Mouse (Mus musculus): Measurements from ENCODE around the gene Rfxap.
A peak's percentile ranks its signal among the peaks of the same experiment; 100 is the strongest.
"Not testable (repeated sequence)": the region's sequence is repeated elsewhere in the genome, so short reads cannot be mapped to it uniquely, and the experiment has no call there.

Gene Rfxap

DNA sequence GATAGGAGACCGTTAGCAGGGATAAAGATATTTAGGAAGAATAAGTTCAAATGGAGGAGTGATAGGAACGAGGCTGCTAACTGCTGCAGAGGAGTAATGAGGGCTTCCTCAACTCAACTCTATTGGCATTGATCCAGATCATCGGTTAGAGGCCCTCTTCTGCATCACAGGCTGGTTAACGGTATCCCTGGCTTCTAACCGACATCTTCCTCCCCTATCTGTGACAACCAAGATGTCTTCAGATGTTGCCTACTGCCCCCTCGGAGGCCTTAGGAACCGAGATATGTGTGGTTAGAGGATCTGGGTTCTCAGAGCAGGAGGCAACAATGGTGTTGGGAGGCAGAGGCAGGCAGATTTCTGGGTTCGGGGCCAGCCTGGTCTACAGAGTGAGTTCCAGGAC, 39.0 kb downstream of the Rfxap start:
- no peak for DNase-seq (ENCODE audit: inconsistent age in 2 of 2, low spot score in 1 of 2)

DNA sequence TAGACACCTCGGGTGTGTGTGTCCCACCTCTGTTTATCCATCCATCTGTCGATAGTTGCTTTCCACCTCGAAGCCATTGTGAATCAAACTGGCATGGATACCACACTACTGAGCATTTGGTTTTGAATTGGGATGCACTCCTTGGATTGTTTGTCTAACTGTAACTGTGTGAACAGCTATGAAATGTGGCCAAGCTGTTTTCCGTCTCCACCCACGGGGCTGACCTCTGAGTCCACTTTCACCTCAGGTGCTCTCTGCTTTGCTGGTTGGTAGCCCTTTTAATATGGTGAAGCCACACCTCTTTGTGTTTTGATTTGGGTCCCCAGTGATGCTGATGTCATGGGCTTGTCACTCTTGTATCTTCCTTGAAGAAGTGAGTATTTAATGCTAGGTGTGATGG, 40.8 kb downstream of the Rfxap start:
- no peak for DNase-seq (ENCODE audit: inconsistent age in 2 of 2, low spot score in 1 of 2)

DNA sequence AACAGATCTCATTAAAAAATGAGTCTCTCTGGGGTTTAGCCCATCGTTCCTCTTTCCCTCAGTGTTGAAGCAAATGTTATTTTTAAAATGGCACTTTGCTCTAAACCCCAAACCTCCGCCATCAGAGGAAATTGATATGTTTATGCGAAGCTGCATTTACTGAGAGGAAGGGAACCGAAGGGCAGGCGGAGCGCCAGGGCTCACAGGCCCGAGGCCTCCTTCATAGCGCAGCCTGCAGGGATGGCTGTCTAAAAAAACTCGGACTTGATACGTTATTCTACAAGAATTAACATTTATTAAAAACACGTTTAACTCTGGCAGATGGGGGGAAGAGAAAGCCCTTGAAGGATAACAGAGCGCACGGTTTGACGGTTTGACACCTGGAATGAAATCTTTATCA, 41.6 kb downstream of the Rfxap start:
- no peak for DNase-seq (ENCODE audit: inconsistent age in 2 of 2, low spot score in 1 of 2)

DNA sequence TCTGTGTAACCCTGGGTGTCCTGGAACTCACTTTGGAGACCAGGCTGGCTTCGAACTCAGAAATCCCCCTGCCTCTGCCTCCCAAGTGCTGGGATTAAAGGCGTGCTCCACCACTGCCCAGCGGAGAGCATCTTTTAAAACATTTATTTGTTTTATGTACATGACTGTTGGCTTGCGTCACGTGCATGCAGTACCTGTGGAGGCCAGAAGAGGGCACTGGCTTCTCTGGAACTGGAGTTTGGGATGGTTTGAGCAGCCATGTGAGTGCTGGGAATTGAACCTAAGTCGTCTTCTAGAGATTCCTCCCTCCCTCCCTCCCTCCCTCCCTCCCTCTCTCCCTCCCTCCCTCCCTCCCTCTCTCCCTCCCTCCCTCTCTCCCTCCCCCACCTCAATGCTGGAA, 42.1 kb downstream of the Rfxap start:
- DNase-seq (ENCODE audit: inconsistent age in 2 of 2, low spot score in 1 of 2): not testable (repeated sequence)

DNA sequence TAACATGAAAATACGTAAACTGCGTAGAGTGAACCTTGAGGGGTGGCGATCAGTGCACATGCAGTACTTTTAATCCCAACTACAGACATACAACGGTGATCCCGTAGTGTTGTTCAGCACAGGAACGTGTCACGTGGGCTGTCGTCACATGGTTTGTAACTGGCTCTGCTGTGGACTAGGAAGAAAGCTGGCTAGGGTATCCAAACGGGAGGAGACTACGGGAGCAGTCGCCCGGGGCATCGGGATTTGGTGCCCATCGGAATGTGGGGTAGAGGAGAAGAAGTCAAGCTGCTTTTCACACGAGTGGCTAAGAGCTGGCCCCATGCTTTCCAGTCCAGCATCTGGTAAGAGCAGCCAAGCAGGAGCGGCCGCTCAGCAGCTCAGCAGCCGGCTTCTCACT, 43.2 kb downstream of the Rfxap start:
- DNase-seq (ENCODE audit: inconsistent age in 2 of 2, low spot score in 1 of 2): peak; percentile 36 to 67

DNA sequence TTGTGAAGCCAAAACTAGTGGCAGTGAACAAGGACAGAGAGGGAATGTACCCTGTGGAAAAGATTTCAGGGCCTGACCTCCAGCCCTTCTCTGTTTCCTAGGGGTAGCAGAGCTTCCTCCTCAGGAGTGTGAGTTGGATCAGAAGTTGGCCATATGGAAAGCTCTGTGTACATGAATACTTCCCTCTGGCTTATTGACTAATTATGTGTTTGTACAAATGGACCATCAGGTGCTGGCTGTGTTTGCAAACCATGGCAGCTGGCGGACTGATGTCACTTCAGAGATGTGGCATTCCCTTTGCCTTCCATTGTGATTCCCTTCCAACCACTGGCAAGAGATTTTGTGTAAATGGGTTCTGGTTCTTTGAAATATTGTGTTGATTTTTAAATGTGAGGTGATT, 46.3 kb downstream of the Rfxap start:
- no peak for DNase-seq (ENCODE audit: inconsistent age in 2 of 2, low spot score in 1 of 2)

DNA sequence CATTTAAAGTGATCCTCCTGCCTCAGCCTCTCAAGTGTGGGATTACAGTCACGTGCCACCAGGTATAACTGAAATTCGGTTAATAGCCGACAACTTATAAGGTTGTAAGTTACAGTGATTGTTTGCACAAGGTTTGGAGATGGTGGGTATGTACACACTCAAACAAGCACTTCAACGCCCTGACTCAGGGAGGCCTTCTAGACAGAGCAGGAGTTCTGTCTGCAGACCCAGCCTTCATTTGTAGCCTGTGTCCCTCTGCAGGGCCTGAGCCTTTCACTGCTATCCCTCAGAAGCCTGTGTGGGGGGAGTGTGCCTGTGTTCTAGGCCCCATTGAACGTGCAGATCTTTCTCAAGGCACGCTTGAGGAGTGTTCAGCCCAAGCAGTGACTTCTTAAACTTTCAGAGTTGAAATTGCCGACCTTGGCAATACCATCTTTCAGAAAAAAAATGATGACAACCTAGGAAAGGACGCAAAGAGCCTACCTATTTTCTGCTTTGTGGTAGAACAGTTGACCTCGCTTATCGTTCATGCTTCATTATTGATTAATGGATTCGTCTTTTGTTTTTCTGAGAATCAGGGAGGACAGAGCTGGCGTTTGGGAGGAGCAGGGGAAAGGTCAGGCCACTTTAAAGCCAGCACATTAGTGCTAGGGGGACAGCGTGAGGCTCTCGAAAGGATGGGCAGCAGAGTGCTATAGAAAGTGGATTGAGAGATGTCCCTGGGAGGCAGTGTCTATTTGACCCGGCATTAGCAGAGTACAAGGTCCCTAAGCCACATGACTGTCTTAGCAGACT, 47.1 kb downstream of the Rfxap start:
- peak; percentile 67 to 89 for DNase-seq (ENCODE audit: inconsistent age in 2 of 2, low spot score in 1 of 2)

DNA sequence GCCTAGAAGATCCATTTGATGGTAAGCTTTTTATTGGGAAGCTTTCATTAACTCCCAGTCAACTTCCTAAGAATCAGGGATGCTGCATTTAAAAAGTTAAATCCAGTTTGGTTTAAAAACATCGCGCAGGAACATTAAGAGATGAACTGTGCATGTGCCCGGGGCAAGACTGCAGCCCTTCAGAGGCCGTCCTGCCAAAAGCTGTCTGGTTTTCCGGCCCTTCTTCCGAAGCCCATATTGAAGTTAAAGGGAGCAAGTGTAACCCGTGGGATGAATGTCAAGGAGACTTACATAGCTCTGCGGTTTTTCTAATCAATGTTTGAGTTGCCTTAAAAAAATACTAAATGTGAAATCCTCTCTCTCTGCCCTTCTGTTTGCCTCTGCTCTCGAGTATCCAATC, 48.4 kb downstream of the Rfxap start:
- peak; percentile 49 to 85 for DNase-seq (ENCODE audit: inconsistent age in 2 of 2, low spot score in 1 of 2)

DNA sequence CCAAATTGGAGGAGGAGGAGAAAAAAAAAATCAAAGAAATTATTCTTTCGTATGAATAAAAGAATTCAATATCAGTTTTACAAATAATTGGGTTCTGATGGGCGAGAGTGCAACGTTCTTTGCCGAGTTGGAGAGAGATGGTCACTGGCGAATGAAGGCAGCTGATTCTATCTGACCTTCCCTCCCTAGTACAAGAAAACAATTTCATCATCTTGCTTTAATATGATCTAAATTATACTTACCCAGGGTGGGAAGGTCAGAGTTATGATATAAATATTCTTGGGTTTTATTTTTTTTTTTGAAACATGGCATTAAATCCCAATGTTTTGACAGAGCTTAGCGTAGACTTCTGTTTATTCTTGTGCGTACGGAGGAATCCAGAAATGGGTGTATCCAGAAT, 50.1 kb downstream of the Rfxap start:
- DNase-seq (ENCODE audit: inconsistent age in 2 of 2, low spot score in 1 of 2): peak in 1 of 2 experiments; percentile 61

DNA sequence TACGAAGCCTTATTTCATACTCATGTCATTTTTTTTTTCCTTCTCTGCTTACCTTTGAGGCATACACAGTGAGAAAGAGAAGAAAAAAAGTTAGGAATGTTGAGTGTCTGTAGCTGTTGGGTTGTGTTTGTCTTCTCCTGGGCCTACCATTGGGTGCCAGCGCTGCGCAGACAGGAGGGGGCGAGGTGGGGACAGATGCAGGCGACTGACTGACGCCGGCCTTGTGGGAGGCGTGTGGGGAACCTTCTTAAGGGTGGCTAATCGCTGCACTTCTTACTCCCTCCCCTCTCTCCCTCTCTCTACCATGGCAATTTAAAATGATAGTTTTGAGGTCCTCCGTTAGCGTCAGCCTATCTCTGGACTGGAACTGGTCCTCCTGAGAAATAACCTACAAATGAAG, 51.5 kb downstream of the Rfxap start:
- DNase-seq (ENCODE audit: inconsistent age in 2 of 2, low spot score in 1 of 2): peak in 1 of 2 experiments; percentile 72

DNA sequence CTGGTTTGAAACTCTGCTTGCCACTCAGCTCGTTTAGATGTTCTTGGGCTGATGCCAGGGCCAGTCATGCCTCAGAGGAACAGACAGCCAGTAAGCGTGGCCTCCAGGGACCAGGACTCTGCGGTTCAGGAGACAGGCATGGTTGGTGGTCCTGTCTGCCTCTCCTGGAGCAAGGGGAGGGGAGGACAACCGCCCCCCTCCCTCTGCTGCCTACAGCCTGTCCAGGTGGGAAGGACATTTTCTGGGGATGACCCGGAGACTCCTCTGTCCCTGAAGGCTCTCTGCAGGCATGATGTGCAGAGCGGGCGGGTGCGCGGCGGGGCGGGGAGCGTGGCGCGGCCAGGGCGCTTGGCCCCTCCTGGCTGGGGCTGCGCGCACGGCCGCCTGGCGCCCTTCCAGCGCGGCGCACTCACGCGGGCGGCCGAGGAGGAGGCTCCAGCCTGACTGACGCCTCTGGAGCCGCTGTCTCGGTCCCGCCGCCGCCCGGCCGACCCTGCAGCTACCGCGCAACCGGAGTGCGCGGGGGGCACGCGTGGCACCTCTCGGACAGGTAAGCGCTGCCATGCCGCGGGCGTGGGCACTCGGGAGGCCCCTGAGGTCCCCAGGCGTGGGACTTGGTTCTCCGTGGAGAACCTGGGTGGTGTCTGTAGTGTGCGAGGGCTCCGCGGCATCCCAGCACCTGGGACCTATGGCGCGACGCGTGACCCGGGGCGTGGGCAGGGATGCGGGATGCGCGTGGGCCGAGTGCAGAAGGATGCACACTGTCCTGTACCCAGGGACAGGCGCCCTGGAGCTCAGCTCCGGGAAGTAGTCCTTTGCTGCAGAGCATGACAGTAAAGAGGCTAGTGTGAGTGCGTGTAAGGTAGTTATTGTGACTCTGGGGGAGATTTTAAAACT, 52.2 kb downstream of the Rfxap start, which contains the start of gene Smad9:
Gene Smad9 (plus strand): TSS at position 438 of the 897 bp plus-strand sequence.
- peak; percentile 91 to 96 for DNase-seq (ENCODE audit: inconsistent age in 2 of 2, low spot score in 1 of 2)

DNA sequence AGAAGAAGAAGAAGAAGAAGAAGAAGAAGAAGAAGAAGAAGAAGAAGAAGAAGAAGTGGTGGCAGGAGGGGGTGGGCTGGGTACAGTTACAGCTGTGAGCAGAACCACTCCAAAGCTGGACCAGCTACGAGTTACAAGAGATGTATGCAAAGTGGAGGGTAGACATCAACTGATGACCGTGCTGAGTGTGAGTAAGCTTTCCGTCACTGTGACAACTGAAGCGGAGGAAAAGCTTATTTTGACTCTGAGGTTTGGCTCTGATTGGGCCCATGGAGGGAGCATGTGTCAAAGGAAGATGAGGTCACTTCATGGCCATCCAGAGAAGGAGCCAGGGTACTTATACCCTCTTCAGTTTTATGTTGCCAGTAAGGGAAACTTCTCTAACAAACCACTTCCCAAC, 54.2 kb downstream of the Rfxap start:
- DNase-seq (ENCODE audit: inconsistent age in 2 of 2, low spot score in 1 of 2): peak in 1 of 2 experiments; percentile 22

Measured in adrenal gland, adult (tissue).